Mouse (Mus musculus) MN1 (cell line): ENCODE results near the gene Armh3.
A peak's percentile ranks its signal among the peaks of the same experiment; 100 is the strongest.

Source experiments
- DNase-seq: peaks from one replicate; pipeline ENCODE4 v3.0.0-alpha.2; 2016; ENCODE audit warnings: low spot score

The Armh3 gene

DNA sequence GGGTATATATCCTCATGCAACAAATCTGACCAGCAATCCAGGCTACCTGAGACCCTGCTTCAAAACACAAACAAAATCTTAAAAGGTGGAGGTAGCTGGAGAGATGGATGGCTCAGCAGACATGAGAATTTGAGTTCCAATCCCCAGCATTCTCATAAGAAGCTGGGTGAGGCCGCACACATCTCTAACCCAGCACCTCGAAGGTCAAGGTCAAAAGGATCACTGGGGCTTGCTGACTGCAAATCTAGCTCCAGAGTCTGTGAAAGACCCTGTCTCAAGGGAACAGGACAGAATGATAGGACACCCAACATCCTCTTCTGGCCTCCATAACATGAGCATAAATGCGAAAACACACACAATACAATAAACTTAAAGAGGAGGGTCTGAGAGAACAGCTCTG lies 7.1 kb downstream of the Armh3 start:
- no peak for DNase-seq

DNA sequence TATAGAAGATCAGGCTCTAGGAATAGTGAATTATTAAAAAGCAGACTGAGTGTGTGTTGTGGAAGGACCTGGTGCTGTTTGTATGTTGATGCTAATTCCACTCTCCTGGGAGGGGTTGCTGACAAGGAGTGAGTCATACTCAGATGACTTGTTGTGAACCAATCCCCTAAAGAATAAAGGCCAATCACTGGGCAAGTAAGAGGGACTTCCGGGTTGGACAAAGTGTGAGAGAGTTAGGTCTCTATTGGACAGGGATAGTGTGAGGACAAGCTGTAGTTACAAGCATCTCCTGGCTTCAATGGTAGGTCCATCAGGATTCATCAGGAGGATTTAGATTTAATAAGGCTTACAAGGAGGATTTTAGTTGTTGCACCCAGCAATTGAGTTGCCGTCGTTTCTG lies 10.1 kb downstream of the Armh3 start:
- DNase-seq, result peak; percentile 9

DNA sequence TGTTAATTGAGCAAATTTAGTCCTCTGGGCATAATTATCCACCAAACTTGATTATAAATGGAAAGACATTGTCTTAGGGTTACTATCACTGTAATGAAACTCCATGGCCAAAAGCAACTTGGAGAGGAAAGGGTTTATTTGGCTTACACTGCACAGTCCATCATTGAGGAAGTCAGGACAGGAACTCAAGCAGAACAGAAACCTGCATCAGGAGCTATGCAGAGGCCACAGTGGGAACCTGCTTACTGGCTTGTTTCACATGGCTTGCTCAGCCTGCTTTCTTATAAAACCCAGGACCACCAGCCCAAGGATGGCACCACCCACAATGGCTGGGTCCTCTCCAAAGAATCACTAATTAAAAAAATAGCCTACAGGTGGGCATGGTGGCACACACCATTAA lies 13.9 kb downstream of the Armh3 start:
- DNase-seq, result no peak

DNA sequence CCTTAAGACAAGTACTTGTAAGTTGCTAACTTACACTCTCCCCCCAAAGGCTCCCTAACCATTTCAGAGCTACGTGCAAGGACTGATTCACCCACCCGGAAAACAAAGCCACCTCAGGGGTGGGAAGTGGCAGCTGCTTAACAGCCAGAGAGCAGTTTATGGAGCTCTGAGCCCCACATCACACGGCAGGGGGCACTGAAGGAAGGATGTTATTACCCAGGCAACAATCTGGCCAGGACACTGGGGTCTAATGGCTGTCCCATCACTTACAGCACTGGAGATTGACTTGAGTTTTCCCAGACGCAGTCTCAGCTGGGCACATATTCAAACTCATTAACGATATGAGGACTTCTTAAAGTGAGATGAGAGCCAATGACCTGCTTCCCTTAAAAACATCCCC lies 37.5 kb downstream of the Armh3 start:
- DNase-seq, result peak; percentile 25

DNA sequence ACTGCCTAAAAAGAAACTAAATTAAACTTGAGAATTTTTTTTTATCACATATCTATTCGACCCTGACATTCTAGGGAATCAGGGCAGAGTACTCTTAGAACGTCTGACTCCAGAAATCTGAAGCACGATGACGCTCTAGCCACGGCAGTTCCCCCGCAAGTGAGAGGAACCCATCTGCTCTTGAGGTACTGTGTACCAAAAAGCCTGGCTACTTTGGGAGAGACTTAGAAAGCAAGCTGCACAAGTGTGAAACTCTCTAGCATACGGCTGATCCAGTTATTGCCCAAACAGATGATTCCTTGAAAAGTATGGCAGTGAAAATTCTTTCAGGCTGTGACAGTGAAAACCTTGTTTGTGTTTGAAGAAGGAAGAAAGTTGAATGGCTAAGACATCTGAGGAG lies 41.6 kb downstream of the Armh3 start:
- DNase-seq, result no peak

DNA sequence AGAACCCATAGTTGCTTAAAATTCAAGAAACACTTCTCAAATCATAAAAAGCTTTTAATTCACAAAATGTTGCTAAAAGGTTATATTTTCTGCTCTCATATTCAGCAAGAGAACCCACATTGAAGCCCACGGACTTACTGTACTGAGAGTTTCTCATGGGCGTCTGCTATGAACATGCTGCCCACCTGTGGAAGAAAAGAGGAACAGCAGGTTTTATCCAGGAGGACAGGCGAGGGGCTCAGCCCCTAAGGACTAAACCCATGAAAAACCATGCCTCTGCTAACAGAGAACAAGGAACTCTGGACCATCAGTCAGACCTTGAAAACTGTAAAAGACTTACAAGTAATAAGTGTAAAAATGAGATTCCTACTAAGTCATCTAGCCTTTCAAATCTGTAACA lies 45.0 kb downstream of the Armh3 start:
- DNase-seq, result peak; percentile 38

DNA sequence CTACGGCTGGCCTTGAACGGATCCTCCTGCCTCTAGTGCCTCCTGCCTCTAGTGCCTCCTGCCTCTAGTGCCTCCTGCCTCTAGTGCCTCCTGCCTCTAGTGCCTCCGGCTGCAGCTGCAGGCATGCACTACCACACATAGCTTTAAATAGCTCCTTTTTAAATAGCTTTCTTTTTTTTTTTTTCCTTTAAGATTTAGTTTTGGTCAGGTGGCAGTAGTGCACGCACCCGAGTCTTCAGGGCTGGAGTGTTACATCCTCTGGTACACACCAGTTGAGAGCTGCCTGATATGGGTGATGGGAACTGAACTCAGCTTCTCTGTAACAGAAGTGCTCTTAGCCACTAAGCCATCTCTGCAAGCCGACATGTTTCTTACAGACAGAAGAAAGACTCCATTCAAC lies 49.1 kb downstream of the Armh3 start:
- no peak for DNase-seq

DNA sequence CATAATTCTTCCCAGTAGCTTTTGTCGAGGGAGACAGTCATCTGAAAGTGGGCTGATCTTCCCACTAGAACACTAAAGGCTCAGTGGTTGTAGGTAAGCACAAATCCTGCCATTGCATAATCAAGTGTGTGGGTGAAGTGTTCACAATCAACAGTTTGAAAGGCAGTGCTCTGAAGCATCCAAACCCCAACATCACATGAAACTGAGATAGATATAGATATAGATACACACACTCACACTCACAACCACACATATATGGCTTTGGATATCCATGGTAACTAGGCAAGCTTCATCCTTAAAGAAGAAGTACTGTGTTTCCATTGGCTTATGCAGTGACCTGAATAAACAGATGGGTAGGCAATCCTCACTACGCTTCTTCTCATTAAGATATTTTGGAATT lies 50.5 kb downstream of the Armh3 start:
- DNase-seq, result no peak

DNA sequence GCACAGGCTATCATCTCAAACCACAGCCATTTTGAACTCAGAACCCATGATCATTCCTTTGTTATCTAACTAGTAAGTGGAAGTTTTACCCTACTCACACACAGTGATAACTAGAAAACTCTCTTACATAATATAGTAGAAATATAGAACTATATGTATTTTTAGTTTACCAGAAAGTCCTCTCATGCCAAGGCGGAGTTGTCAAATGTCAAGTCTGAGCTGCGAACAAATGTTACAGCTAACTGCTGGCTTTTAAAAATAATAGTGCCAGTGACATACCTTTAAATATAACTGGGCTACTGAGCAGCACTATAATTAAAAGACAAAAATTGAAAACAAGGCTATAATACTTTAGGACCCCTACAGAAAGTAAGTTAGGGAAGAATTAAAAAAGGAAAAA lies 51.0 kb downstream of the Armh3 start:
- no peak for DNase-seq

DNA sequence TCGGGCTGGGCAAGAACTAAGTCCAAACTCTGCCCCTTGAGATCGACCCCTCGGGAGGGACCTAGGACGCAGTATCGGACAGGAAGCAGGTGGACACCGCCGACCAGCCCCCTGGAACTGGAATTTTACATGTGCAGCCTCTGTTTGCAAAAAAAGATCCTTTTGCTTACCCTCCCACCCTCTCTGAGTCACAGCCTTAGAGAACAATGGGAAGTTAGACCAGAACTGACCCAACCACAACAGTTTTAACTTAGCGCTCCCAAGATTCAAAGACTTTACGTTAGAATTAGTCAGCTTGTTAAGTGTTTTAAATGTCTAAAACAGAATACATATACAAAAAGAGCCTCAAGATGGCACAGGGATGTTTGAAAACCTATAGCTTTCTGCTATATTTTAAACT lies 51.7 kb downstream of the Armh3 start:
- no peak for DNase-seq

DNA sequence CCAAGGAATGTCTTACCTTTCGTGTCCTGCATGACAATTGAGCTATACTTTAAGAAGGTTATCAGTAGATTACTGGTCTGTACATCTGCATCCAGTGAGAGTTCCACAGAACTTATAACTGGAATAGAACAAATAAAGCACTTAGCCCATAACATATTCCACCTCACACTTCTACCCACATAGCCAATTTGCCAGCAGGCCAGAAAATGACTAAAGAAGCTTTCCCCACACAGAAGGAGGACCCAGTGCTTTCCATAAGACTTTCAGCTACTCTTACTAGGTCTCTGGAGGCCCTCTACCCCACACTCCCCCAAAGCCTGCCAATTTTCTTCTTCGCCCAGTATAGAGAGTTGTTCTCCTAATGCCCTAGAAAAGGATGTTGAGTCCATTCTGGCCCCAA lies 52.3 kb downstream of the Armh3 start:
- no peak for DNase-seq

DNA sequence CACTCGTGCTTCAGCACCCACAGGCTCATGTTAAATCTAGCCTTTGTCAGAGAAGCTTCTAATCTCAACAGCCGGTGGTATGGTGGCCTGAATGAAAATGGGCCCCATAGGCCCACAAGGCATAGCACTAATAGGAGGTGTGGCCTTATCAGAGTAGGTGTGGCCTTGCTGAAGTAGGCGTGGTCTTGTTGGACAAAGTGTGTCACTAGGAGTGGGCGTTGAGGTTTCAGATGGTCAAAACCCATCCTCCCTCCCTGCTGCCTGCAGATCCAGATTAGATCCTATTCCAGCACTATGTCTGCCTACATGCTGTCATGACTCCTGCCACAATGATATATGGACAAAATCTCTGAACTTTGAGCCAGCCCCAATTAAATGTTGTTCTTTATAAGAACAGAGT lies 54.5 kb downstream of the Armh3 start:
- no peak for DNase-seq

DNA sequence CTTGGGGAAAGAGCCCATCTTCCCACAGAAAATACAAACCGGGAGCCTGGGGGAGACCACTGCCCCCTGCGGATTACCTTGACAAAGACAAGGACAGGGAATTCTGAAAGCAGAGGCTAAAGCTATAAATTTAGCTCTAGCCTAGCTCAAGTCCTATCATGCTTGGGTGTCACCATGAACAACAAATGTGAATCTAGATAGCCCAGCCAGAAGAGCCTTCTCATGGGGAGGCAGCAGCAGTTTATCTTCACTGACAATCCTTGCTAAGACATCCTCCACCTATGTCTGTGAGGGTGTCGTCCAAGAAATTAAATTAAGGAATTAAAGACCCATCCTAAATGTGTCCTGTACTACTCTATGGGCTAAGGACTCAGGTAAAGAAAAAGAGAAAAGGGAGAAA lies 60.2 kb downstream of the Armh3 start:
- DNase-seq, result no peak

DNA sequence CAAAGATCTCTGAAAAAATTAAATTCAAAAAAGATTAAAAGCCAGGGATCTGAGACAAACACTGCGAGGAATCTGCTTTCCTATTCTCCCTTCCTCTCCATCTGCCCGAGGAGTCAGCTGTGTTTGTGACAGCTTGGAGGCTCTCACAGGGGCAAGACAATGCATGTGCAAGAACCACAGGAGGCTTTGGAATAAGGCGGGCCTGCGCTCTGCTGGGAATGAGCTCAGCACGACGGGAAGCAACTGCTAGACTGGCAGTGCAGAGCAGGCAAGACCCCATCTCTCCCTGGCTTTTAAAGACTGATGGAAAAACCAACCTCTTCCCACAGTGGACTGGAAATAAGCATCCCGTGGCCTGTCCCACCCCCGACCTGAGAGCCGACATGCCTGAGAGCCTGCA lies 60.8 kb downstream of the Armh3 start:
- no peak for DNase-seq

DNA sequence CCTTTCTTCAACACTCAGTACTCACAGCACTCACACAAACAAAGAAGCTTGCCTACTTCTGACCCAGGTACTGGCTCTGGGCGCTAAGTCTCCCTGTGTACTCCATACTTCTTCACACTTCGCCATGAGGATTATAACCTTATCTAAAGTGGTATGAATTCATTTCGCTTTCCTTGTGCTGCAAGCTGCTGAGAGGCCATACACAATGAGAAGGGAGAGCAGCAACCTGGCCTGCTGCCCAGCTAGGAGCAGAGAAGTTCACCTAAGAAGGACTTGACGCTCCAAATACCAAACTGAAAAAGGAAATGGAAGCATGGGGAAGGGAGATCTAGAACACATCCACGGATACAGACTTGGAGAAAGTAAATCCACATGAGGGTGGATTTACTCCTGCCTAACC lies 71.1 kb downstream of the Armh3 start:
- no peak for DNase-seq

DNA sequence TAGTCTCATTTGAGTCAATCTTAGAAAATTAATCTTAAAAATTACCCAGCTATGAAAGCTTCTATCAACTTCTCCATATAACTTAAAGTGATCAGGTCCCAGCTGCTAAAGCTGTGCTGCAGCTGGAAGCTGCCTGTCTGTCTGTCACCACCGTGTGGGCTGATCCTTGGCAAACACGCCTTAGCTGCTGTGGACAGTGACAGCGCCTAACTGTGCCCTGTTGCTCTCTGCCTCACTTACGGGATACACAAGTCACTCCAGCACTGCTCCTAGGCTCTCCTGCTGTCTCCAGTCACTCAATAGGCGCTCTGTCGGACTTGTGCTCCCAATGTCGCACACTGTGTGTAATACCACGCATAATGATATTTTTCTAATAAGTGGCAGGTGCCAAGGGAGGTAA lies 71.9 kb downstream of the Armh3 start:
- DNase-seq, result no peak

DNA sequence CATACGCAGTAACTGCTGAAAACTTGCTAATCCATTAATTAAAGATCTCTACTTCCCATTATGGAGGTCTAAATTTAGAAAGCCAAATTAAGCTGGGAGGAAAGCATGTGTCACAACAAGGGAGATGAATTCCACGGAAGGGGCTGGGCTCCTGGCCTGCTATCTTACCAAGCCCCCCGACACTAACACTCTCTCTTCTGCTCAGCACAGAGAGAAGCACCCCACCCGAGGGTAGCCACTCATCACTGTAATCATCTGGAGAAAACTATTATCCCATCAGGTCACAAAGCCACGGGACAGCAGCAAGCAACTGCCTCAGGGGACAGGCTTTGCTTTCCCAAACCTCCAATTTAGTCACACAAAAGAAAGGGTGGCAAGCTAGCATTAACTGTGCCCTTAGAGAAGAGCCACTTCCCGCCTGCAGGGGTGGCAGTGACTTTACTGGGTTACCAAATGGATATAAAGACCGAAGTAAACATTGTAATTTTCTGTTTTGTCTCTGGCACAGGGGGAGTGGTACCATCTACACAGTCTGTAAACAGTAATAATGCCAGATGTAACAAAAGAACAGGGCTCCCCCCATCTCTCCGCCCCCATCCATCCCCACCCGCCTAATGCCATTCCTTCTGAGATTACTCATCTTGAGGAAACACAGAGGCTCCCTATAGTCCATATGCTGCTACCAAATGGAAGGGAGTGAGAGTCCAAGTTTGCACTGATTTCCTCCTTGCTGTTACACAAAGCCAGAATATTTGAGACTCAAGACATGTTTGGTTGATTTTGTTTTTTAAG lies 77.8 kb downstream of the Armh3 start:
- DNase-seq, result no peak

DNA sequence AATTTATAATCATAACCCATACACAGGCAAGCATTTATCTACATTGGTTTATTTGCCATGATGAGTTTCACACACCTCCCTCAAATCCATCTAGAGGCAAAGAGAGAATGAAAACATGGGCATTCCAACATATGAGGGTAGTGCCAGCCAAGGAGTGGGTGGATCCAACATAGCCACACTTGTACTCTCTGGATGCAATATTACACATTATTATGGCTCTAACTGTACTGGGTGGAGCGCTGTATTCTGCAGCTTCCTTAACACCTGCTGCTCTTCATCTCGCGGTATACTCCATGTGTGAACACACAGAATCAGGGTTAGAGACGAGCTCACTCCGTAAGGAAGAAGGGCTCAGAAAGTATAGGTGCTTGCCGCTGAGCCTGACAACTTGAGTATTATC lies 79.9 kb downstream of the Armh3 start:
- no peak for DNase-seq

DNA sequence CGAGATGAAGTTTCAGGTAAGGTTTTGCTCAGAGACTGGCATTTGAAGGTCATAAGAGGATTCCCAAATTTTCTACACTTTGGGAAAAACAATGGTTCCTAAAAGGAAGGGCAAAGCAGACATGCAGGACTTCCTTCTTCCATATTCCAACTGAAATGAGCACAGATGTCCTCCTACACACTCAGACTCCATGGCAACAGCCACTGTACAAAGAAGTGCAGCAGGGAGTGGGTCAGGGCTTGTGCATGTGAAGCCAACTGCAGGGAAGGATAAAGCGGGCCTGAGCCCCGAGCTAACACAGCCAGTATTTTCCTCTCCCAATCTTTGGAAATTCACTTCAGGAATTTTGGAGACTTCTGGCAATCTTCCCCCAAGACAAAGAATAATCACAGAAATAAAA lies 80.4 kb downstream of the Armh3 start:
- no peak for DNase-seq

DNA sequence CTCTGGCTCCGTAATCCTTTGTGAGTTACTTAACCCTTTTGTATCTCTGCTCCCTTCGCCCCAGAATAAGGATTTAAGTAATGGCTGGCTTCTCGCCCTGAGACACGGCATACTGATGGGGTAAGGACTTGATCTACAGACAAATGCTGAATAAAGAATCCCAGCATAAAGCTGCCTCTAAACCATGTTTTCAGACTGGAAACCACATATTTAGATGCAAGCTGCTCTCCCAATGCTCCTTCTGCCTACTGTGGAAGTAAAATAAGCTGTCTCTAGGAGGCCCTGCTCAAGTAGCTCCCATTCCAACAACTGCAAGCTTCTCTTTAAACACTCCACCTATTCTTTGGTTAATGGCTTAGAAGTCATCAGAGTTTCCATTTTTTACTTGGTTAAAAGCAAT lies 81.8 kb downstream of the Armh3 start:
- no peak for DNase-seq

DNA sequence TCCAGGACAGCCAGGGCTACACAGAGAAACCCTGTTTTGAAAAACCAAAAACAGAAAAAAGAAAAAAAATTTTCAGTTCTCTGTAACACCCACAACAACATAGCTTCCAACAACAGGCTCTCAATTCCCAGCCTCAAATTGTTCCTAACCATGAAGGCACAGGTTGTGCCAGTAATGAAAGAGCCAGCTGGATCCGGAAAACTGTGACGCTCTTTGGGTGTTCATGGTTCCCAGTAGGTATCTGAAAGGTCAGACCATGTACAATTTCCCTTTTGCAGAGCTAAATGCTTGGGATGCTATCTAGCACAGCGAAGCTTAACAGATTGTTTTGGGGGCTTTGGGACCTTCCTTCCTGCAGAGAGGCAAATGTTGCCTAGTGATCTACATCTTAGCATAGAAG lies 82.3 kb downstream of the Armh3 start:
- no peak for DNase-seq

DNA sequence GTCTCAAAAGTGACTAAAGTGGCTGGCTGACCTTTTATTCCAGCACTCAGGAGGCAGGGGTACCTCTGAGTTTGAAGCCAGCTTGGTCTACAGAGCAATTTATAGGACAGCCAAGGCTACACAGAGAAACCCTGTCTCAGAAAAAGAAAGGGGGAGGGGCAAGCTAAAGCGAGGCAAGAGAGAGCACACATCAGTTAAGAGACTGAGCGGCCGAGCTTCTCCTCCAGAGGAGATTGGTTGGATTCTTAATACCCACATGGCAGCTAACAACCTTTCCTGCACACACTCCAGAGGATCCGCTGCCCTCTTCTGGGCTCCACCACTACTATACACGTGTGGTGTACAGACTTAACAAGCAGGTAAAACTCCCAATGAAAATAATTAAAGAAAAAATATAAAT lies 85.3 kb downstream of the Armh3 start:
- no peak for DNase-seq

DNA sequence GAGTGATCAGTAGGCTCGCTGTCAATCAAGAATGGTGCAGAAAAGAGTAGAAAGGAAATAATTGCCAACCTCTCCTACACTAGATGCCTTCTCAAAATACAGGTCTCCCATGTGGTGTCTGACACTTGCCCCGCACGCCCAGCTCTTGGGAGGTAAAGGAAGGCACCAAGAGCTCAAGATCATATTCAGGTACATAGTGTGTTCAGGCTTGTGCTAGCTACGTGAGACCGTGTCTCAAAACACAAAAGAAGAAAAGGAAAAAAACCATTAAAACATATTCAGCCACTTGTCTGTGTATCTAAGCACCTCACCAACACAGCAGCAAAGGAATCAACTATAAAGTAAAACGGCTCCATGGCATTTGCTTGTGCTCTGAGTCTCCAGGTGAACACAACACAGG lies 85.9 kb downstream of the Armh3 start:
- DNase-seq, result no peak

DNA sequence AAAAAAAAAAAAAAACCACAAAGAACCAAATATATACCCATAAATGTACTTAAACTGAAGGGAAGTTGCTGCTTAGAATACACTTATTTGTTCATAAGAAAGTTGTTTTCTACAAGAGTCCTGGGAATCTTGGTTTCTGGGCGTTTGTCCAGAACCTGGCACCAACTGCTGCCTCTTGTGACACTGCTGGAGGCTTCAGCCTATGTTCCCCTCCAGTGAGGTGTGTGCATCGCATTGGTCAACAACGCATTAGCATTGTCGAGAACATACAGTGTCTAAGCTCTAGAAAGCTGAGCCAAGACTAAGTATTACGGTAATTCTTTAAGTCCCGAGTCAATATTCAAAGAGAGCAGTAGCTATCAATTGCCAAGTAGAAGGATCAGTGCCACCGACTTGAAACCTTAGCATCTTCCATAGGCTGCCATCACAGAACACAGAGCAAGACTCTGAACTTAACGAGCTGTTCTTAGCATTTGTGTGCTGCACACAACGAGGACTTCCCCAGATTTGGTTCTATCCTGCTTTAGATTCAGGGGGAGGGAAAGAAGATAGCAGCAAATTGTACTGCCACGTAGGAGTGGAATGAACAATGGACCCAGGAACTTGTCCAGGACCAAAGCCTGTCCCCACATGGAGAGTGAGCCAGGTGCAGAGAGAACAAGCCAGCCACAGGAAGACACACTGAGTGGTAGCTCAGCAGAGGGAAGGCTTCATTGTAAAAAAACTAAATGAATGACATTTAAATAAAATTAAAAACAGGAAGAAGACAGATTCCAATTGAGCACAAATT lies 86.9 kb downstream of the Armh3 start:
- no peak for DNase-seq
